Mouse (Mus musculus) bone marrow, adult 2 months (tissue): Measurements from ENCODE around the gene Fbxo47. TPM values are rescaled to one million over a fixed set of nuclear protein-coding genes. Genes with fewer than 3 reads are reported as not detected.
A peak's percentile ranks its signal among the peaks of the same experiment; 100 is the strongest.
"Not testable (repeated sequence)": the region's sequence is repeated elsewhere in the genome, so short reads cannot be mapped to it uniquely, and the experiment has no call there.

Experiments used
- H3K27ac ChIP-seq: fragments of 200-500 bp; 2 replicates; pipeline ENCODE4 v1.5.1; 2012; ENCODE audit warnings: low read depth, mild to moderate bottlenecking, control low read depth, inconsistent platforms, low read length; ENCODE audit not compliant: control insufficient read depth, poor library complexity, insufficient read depth
- H3K4me1 ChIP-seq: fragments of 200-500 bp; 2 replicates; pipeline ENCODE4 v1.6.1; 2011; ENCODE audit warnings: low read length; ENCODE audit not compliant: control insufficient read depth, insufficient read depth
- H3K4me3 ChIP-seq: fragments of 200-500 bp; replicated peaks from 2 replicates; pipeline ENCODE3; 2011; ENCODE audit warnings: mild to moderate bottlenecking, low read depth, low read length, control low read depth; ENCODE audit not compliant: control insufficient read depth
- CTCF ChIP-seq: fragments of 200-500 bp; IDR thresholded peaks from 2 replicates; pipeline ENCODE4 v1.5.1; 2011; ENCODE audit warnings: low read length, control low read depth; ENCODE audit not compliant: control insufficient read depth, insufficient read depth
- POLR2A ChIP-seq: fragments of 200-500 bp; IDR thresholded peaks from 2 replicates; pipeline ENCODE4 v1.6.1; 2011; ENCODE audit warnings: low read depth, mild to moderate bottlenecking, control low read depth, low read length, borderline replicate concordance; ENCODE audit not compliant: control insufficient read depth
- WGBS: fragments of 180-500 bp; shearing (Covaris S2); methylation state at CpG from one replicate; pipeline ENCODE4 v1.1.7; 2018; 5-methylcytosine and 5-hydroxymethylcytosine counted together
- polyA plus RNA-seq: library from polyadenylated mRNA; stranded (reverse); fragments of >200 nt; gene quantifications from 2 replicates; pipeline ENCODE4 v1.2.4, GENCODE M21; 2011; ENCODE audit warnings: low replicate concordance; ENCODE audit not compliant: missing spikeins, insufficient read depth, insufficient read length

Fbxo47 gene
- polyA plus RNA-seq, 1 experiment = not detected

GRCm38 (mm10) chr11:97840539-97840954, 43.4 kb downstream of the Fbxo47 start, which contains the start of gene B230217C12Rik:
Gene B230217C12Rik, plus strand, starts transcription at chr11:97840780.
- Histone ChIP-seq H3K4me3 (peak within 1 kb of the TSS; percentile 57), H3K4me1 (no peaks in the 10 kb centered on the region; the same call in 1 of the 2 replicates), H3K27ac (no peak within 1 kb of the TSS)
- 4% methylated on average over 6 of the region's 6 CpGs for WGBS
- peak; percentile 39; the same call in 1 of the 2 replicates for TF ChIP-seq CTCF
- no peak for TF ChIP-seq POLR2A

DNA sequence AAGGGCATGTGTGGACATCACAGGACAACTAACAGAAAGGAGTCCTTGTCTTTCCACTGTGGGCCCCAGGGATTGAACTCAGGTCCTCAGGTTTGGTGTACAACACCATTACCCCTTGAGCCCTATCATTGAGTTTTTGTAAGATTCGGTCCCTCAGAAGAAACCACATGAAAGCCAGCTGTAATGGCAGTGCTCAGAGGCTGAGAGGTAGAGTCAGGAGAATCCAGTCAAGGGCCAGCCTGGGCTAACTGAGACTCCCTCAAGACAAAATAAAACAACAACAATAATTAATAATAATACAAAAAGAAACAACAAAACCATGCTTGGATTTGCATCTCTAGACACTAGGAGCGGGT, 43.8 kb downstream of the Fbxo47 start:
- Histone ChIP-seq H3K4me1 (no peaks in the 10 kb centered on the region; the same call in 1 of the 2 replicates), H3K4me3 (no peak overlapping the region), H3K27ac (no peak overlapping the region)
- 53% methylated on average over 2 of the region's 2 CpGs for WGBS
- TF ChIP-seq POLR2A (no peak), CTCF (no peak)

DNA sequence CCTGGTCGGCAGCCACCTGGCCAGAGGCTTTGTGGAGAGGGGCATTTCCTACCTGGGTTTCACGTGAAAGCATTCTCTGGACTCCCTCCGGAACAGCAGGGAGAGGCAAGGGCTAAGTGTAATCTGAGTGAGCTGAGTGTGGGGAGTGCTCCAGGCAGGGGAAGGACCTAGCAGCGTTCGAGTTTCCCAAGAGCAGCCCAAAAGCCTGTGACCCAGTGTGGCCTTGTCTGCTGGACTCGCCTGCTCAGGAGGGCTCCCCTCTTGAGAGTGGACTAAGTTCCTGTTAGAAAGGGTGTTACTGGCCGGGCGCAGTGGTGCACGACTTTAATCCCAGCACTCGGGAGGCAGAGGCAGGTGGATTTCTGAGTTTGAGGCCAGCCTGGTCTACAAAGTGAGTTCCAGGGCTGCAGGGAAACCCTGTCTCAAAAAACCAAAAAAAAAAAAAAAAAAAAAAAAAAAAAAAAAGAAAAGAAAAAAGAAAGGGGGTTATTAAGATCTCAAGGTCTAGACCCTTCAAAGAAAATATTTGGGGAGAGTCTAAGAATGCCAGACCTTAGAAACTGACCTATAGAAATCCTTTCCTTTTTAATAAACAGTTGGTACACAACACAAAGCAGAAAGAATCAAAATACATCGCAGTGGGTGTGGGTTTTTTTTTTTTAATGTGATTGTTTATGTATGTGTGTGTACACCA, 44.4 kb downstream of the Fbxo47 start:
- H3K4me3 ChIP-seq = no peak overlapping the region
- no peak for TF ChIP-seq POLR2A
- TF ChIP-seq CTCF = no peak
- H3K27ac ChIP-seq = no peak overlapping the region
- WGBS = 75% methylated on average over 11 of the region's 11 CpGs
- no peaks in the 10 kb centered on the region; the same call in 1 of the 2 replicates for H3K4me1 ChIP-seq

- WGBS = 67% methylated on average over 10 of the region's 10 CpGs
- Histone ChIP-seq H3K4me1 (no peaks in the 10 kb centered on the region; the same call in 1 of the 2 replicates), H3K27ac (no peak overlapping the region), H3K4me3 (no peak overlapping the region)
- no peak for TF ChIP-seq CTCF
Observed at GRCm38 (mm10) chr11:97838779-97839440, 45.0 kb downstream of the Fbxo47 start.

DNA sequence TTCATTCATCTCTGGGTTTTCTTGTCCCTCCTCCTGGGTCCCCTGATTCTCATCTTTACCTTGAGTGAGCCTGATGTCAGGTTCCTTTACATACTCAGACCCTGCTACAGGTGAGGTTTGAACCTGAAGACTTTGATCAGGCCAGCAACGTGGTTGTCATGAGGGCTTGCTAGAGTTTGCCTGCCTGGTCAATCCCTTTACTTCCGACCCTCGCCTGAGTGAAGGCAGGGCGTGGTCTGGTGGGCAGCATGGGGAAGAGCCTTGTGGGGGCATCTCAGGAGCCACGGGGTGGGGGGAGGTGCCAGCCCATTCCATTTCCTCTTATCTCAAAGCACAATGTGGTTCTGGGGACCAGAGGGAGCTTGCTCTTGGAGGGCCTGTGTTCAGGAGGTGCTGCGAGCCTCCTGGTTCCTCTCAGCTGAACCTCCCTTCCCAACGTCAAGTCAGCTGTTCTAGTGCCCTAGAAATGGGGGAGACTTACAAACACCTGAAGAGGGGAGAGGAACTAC, 46.3 kb downstream of the Fbxo47 start:
- H3K27ac ChIP-seq = no peak overlapping the region
- H3K4me3 ChIP-seq = no peak overlapping the region
- no peaks in the 10 kb centered on the region; the same call in 1 of the 2 replicates for H3K4me1 ChIP-seq
- TF ChIP-seq CTCF = no peak
- no peak for TF ChIP-seq POLR2A
- 29% methylated on average over 7 of the region's 7 CpGs for WGBS

GRCm38 (mm10) chr11:97837051-97837450, 46.9 kb downstream of the Fbxo47 start:
- H3K4me3 ChIP-seq, H3K4me1 ChIP-seq, H3K27ac ChIP-seq: not testable (repeated sequence)
- WGBS = 70% methylated on average over 9 of the region's 9 CpGs

- H3K4me3 ChIP-seq = no peak overlapping the region
- TF ChIP-seq CTCF = no peak
- no peak for TF ChIP-seq POLR2A
- no peaks in the 10 kb centered on the region; the same call in 1 of the 2 replicates for H3K4me1 ChIP-seq
- no peak overlapping the region for H3K27ac ChIP-seq
- WGBS = 69% methylated on average over 8 of the region's 8 CpGs
Observed at GRCm38 (mm10) chr11:97836541-97836940, 47.4 kb downstream of the Fbxo47 start.

- peaks cover 7% of the 10 kb centered on the region for H3K4me1 ChIP-seq
- no peak overlapping the region for H3K4me3 ChIP-seq
- WGBS = 92% methylated on average over 15 of the region's 15 CpGs
- no peak overlapping the region for H3K27ac ChIP-seq
- TF ChIP-seq POLR2A (no peak), CTCF (no peak)
Observed at GRCm38 (mm10) chr11:97833352-97833751, 50.6 kb downstream of the Fbxo47 start.
